Mouse (Mus musculus): Measurements from ENCODE around the gene Plxna3. TPM values are rescaled to one million over a fixed set of nuclear protein-coding genes. Genes with fewer than 3 reads are reported as not detected.
"Not testable (repeated sequence)": the region's sequence is repeated elsewhere in the genome, so short reads cannot be mapped to it uniquely, and the experiment has no call there.

The Plxna3 gene
- polyA plus RNA-seq, 1 experiment from 2014 or later, result 16.8 TPM

- H3K4me2 ChIP-seq (ENCODE audit: low read depth, low read length), result no peak overlapping the region
- WGBS, result 74% methylated on average over 3 of the region's 3 CpGs
Measured at GRCm38 (mm10) chrX:74299721-74300120, 29.1 kb upstream of the Plxna3 start.

GRCm38 (mm10) chrX:74304867-74305700 lies 23.8 kb upstream of the Plxna3 start, which contains the start of gene Gdi1:
TSS of gene Gdi1 (plus strand) at chrX:74304998.
- Histone ChIP-seq H3K27me3 (ENCODE audit: control insufficient read depth, insufficient read depth, low read length) (no peaks in the 10 kb centered on the region), H3K9me3 (replicated peaks; ENCODE audit: control insufficient read depth, low read length) (no peaks in the 10 kb centered on the region), H3K9ac (ENCODE audit: low read length) (peak within 1 kb of the TSS; percentile 78), H3K36me3 (ENCODE audit: control insufficient read depth, insufficient read depth, low read length) (0 out of 2 replicates have a peak, but pooled peaks cover 2% of the 10 kb centered on the region), H3K4me1 (ENCODE audit: control insufficient read depth, insufficient read depth, low read length) (no peaks in the 10 kb centered on the region), H3K4me3 (replicated peaks; ENCODE audit: low read length) (peak within 1 kb of the TSS; percentile 59), H3K4me2 (ENCODE audit: low read depth, low read length) (peak within 1 kb of the TSS; percentile 62), H3K27ac (ENCODE audit: low read length) (peak within 1 kb of the TSS; percentile 86)
- WGBS, result 13% methylated on average over 39 of the region's 41 CpGs
- peak; percentile 85 for ATAC-seq (ENCODE audit: insufficient read depth, low FRiP score)

More at GRCm38 (mm10) chrX:74299721-74300120, 29.1 kb upstream of the Plxna3 start:
- H3K4me3 ChIP-seq (replicated peaks; ENCODE audit: low read length), result no peak overlapping the region
- H3K36me3 ChIP-seq (ENCODE audit: control insufficient read depth, insufficient read depth, low read length), result 0 out of 2 replicates have a peak, but pooled peaks cover 2% of the 10 kb centered on the region
- 0 out of 2 replicates have a peak, but pooled peaks cover 2% of the 10 kb centered on the region for H3K4me1 ChIP-seq (ENCODE audit: control insufficient read depth, insufficient read depth, low read length)
- no peak for ATAC-seq (ENCODE audit: insufficient read depth, low FRiP score)
- H3K9ac ChIP-seq (ENCODE audit: low read length), result no peak overlapping the region
- no peaks in the 10 kb centered on the region for H3K9me3 ChIP-seq (replicated peaks; ENCODE audit: control insufficient read depth, low read length)
- no peaks in the 10 kb centered on the region for H3K27me3 ChIP-seq (ENCODE audit: control insufficient read depth, insufficient read depth, low read length)
- no peak overlapping the region for H3K27ac ChIP-seq (ENCODE audit: low read length)

- Histone ChIP-seq H3K9ac (ENCODE audit: low read length) (peak within 1 kb of the TSS; percentile 73), H3K9me3 (replicated peaks; ENCODE audit: control insufficient read depth, low read length) (no peaks in the 10 kb centered on the region; the same call in 1 of the 2 replicates), H3K4me3 (replicated peaks; ENCODE audit: low read length) (peak within 1 kb of the TSS; percentile 68), H3K36me3 (ENCODE audit: control insufficient read depth, insufficient read depth, low read length) (no peaks in the 10 kb centered on the region), H3K27ac (ENCODE audit: low read length) (peak within 1 kb of the TSS; percentile 76), H3K4me2 (ENCODE audit: low read depth, low read length) (peak within 1 kb of the TSS; percentile 65), H3K27me3 (ENCODE audit: control insufficient read depth, insufficient read depth, low read length) (no peaks in the 10 kb centered on the region), H3K4me1 (ENCODE audit: control insufficient read depth, insufficient read depth, low read length) (no peaks in the 10 kb centered on the region)
- ATAC-seq (ENCODE audit: insufficient read depth, low FRiP score), result peak; percentile 98
- 10% methylated on average over 59 of the region's 59 CpGs for WGBS
Measured at GRCm38 (mm10) chrX:74312540-74313464, 16.1 kb upstream of the Plxna3 start, which contains the start of gene Fam50a. TSS of gene Fam50a (plus strand) at chrX:74313033.

GRCm38 (mm10) chrX:74329215-74329671 lies 377 bp downstream of the Plxna3 start:
- no peaks in the 10 kb centered on the region for H3K27me3 ChIP-seq (ENCODE audit: control insufficient read depth, insufficient read depth, low read length)
- H3K4me2 ChIP-seq (ENCODE audit: low read depth, low read length), result peak overlapping the region; percentile 60
- H3K4me1 ChIP-seq (ENCODE audit: control insufficient read depth, insufficient read depth, low read length), result no peaks in the 10 kb centered on the region
- peak; percentile 35 for ATAC-seq (ENCODE audit: insufficient read depth, low FRiP score)
- 18% methylated on average over 10 of the region's 10 CpGs for WGBS
- H3K9ac ChIP-seq (ENCODE audit: low read length), result peak overlapping the region; percentile 76
- H3K4me3 ChIP-seq (replicated peaks; ENCODE audit: low read length), result peak overlapping the region; percentile 55
- no peak overlapping the region for H3K27ac ChIP-seq (ENCODE audit: low read length)
- no peaks in the 10 kb centered on the region for H3K36me3 ChIP-seq (ENCODE audit: control insufficient read depth, insufficient read depth, low read length)
- H3K9me3 ChIP-seq (replicated peaks; ENCODE audit: control insufficient read depth, low read length), result no peaks in the 10 kb centered on the region

- Histone ChIP-seq H3K9me3 (replicated peaks; ENCODE audit: control insufficient read depth, low read length) (no peaks in the 10 kb centered on the region), H3K4me2 (ENCODE audit: low read depth, low read length) (peak overlapping the region; percentile 60), H3K4me3 (replicated peaks; ENCODE audit: low read length) (peak overlapping the region; percentile 55), H3K36me3 (ENCODE audit: control insufficient read depth, insufficient read depth, low read length) (no peaks in the 10 kb centered on the region), H3K27ac (ENCODE audit: low read length) (peak overlapping the region; percentile 28; the same call in 1 of the 2 replicates), H3K27me3 (ENCODE audit: control insufficient read depth, insufficient read depth, low read length) (no peaks in the 10 kb centered on the region), H3K9ac (ENCODE audit: low read length) (no peak overlapping the region), H3K4me1 (ENCODE audit: control insufficient read depth, insufficient read depth, low read length) (no peaks in the 10 kb centered on the region)
- no peak for ATAC-seq (ENCODE audit: insufficient read depth, low FRiP score)
- WGBS, result 17% methylated on average over 2 of the region's 2 CpGs
Measured at GRCm38 (mm10) chrX:74330166-74330930, 1.5 kb downstream of the Plxna3 start.

- H3K4me3 ChIP-seq (replicated peaks; ENCODE audit: low read length), result peak overlapping the region; percentile 51
- peak; percentile 13; the same call in 1 of the 2 replicates for ATAC-seq (ENCODE audit: insufficient read depth, low FRiP score)
- no peaks in the 10 kb centered on the region for H3K27me3 ChIP-seq (ENCODE audit: control insufficient read depth, insufficient read depth, low read length)
- H3K9ac ChIP-seq (ENCODE audit: low read length), result peak overlapping the region; percentile 70
- H3K4me2 ChIP-seq (ENCODE audit: low read depth, low read length), result peak overlapping the region; percentile 60
- 0 out of 2 replicates have a peak overlapping the region, but pooled peaks have one; percentile 23 for H3K27ac ChIP-seq (ENCODE audit: low read length)
- no peaks in the 10 kb centered on the region for H3K4me1 ChIP-seq (ENCODE audit: control insufficient read depth, insufficient read depth, low read length)
- H3K9me3 ChIP-seq (replicated peaks; ENCODE audit: control insufficient read depth, low read length), result no peaks in the 10 kb centered on the region
- 21% methylated on average over 13 of the region's 13 CpGs for WGBS
- H3K36me3 ChIP-seq (ENCODE audit: control insufficient read depth, insufficient read depth, low read length), result no peaks in the 10 kb centered on the region
Measured at GRCm38 (mm10) chrX:74352645-74353466, 24.0 kb downstream of the Plxna3 start.

- H3K27me3 ChIP-seq (ENCODE audit: control insufficient read depth, insufficient read depth, low read length), result no peaks in the 10 kb centered on the region
- peak within 1 kb of the TSS; percentile 51 for H3K4me3 ChIP-seq (replicated peaks; ENCODE audit: low read length)
- no peaks in the 10 kb centered on the region for H3K4me1 ChIP-seq (ENCODE audit: control insufficient read depth, insufficient read depth, low read length)
- H3K27ac ChIP-seq (ENCODE audit: low read length), result 0 out of 2 replicates have a peak within 1 kb of the TSS, but pooled peaks have one; percentile 23
- H3K4me2 ChIP-seq (ENCODE audit: low read depth, low read length), result peak within 1 kb of the TSS; percentile 60
- no peaks in the 10 kb centered on the region for H3K36me3 ChIP-seq (ENCODE audit: control insufficient read depth, insufficient read depth, low read length)
- no peaks in the 10 kb centered on the region for H3K9me3 ChIP-seq (replicated peaks; ENCODE audit: control insufficient read depth, low read length)
- WGBS, result 22% methylated on average over 11 of the region's 22 CpGs
- H3K9ac ChIP-seq (ENCODE audit: low read length), result peak within 1 kb of the TSS; percentile 70
- peak; percentile 85 for ATAC-seq (ENCODE audit: insufficient read depth, low FRiP score)
Measured at GRCm38 (mm10) chrX:74353467-74353770, 24.6 kb downstream of the Plxna3 start, which contains the start of gene Lage3. TSS of gene Lage3 (minus strand) at chrX:74353618.

- not testable (repeated sequence) for H3K27me3 ChIP-seq (ENCODE audit: control insufficient read depth, insufficient read depth, low read length); H3K9ac ChIP-seq (ENCODE audit: low read length); H3K27ac ChIP-seq (ENCODE audit: low read length); H3K4me3 ChIP-seq (replicated peaks; ENCODE audit: low read length); H3K9me3 ChIP-seq (replicated peaks; ENCODE audit: control insufficient read depth, low read length); H3K4me2 ChIP-seq (ENCODE audit: low read depth, low read length); ATAC-seq (ENCODE audit: insufficient read depth, low FRiP score); H3K36me3 ChIP-seq (ENCODE audit: control insufficient read depth, insufficient read depth, low read length); H3K4me1 ChIP-seq (ENCODE audit: control insufficient read depth, insufficient read depth, low read length)
- 93% methylated on average over 2 of the region's 3 CpGs for WGBS
Measured at GRCm38 (mm10) chrX:74357069-74357468, 28.2 kb downstream of the Plxna3 start.
